Mouse (Mus musculus) spleen, postnatal 10 days (tissue): ENCODE data around the gene Cilp.
A peak's percentile ranks its signal among the peaks of the same experiment; 100 is the strongest.
"Not testable (repeated sequence)": the region's sequence is repeated elsewhere in the genome, so short reads cannot be mapped to it uniquely, and the experiment has no call there.

Experiments
- DNase-seq, 2 experiments: peaks; one replicate each; pipeline ENCODE4 v3.0.0; 2021 to 2022; ENCODE audit warnings: low spot score in 2 of 2

Gene Cilp

GRCm38 (mm10) chr9:65264959-65265358 is at the start of gene Cilp:
Gene Cilp (plus strand): TSS chr9:65265180.
- no peak for DNase-seq

GRCm38 (mm10) chr9:65215494-65216126 is 49.4 kb upstream of the Cilp start:
- peak in 1 of 2 experiments; percentile 71 for DNase-seq

- DNase-seq: peak; percentile 52 to 55
Measured at GRCm38 (mm10) chr9:65216972-65217371, 48.0 kb upstream of the Cilp start.

- DNase-seq: peak in 1 of 2 experiments; percentile 54
Measured at GRCm38 (mm10) chr9:65217661-65218060, 47.3 kb upstream of the Cilp start.

- DNase-seq: no peak
Measured at GRCm38 (mm10) chr9:65218916-65219315, 46.1 kb upstream of the Cilp start.

- not testable (repeated sequence) for DNase-seq
Measured at GRCm38 (mm10) chr9:65220398-65220797, 44.6 kb upstream of the Cilp start.

- no peak for DNase-seq
Measured at GRCm38 (mm10) chr9:65223927-65224326, 41.1 kb upstream of the Cilp start.

GRCm38 (mm10) chr9:65225795-65226194 is 39.2 kb upstream of the Cilp start:
- no peak for DNase-seq

GRCm38 (mm10) chr9:65230250-65230649 is 34.7 kb upstream of the Cilp start:
- peak in 1 of 2 experiments; percentile 40 for DNase-seq

GRCm38 (mm10) chr9:65231284-65231683 is 33.7 kb upstream of the Cilp start:
- no peak for DNase-seq

GRCm38 (mm10) chr9:65233243-65233985 is 31.6 kb upstream of the Cilp start:
- no peak for DNase-seq

GRCm38 (mm10) chr9:65234734-65235133 is 30.2 kb upstream of the Cilp start:
- DNase-seq: no peak

GRCm38 (mm10) chr9:65235601-65236000 is 29.4 kb upstream of the Cilp start:
- no peak for DNase-seq

GRCm38 (mm10) chr9:65237616-65238015 is 27.4 kb upstream of the Cilp start:
- no peak for DNase-seq

- DNase-seq: no peak
Measured at GRCm38 (mm10) chr9:65238191-65238760, 26.7 kb upstream of the Cilp start.

GRCm38 (mm10) chr9:65239176-65239575 is 25.8 kb upstream of the Cilp start:
- no peak for DNase-seq

- no peak for DNase-seq
Measured at GRCm38 (mm10) chr9:65239731-65240130, 25.2 kb upstream of the Cilp start.

GRCm38 (mm10) chr9:65240587-65240986 is 24.4 kb upstream of the Cilp start:
- DNase-seq: no peak

- no peak for DNase-seq
Measured at GRCm38 (mm10) chr9:65241973-65242372, 23.0 kb upstream of the Cilp start.

- DNase-seq: no peak
Measured at GRCm38 (mm10) chr9:65243249-65243648, 21.7 kb upstream of the Cilp start.

GRCm38 (mm10) chr9:65244036-65244806 is 20.8 kb upstream of the Cilp start:
- DNase-seq: no peak
